Mouse (Mus musculus) embryonic fibroblast, embryonic 13.5 days (primary cell): ENCODE measurements around the gene Cacna1a. TPM values are rescaled to one million over a fixed set of nuclear protein-coding genes. Genes with fewer than 3 reads are reported as not detected.
"Not testable (repeated sequence)": the region's sequence is repeated elsewhere in the genome, so short reads cannot be mapped to it uniquely, and the experiment has no call there.

Source experiments
- H3K27ac ChIP-seq: 2 replicates; pipeline ENCODE4 v1.5.1; 2012; ENCODE audit warnings: low read length, control low read depth, inconsistent platforms; ENCODE audit not compliant: insufficient read depth
- H3K4me1 ChIP-seq: 2 replicates; pipeline ENCODE4 v1.6.1; 2011; ENCODE audit warnings: low read length; ENCODE audit not compliant: control insufficient read depth, insufficient read depth
- H3K4me3 ChIP-seq: 2 replicates; pipeline ENCODE4 v1.5.1; 2011; ENCODE audit warnings: mild to moderate bottlenecking, control low read depth, low read length; ENCODE audit not compliant: insufficient read depth
- CTCF ChIP-seq: IDR thresholded peaks from 2 replicates; pipeline ENCODE4 v1.5.1; 2011; ENCODE audit warnings: mild to moderate bottlenecking, control low read depth, low read length, moderate library complexity, borderline replicate concordance; ENCODE audit not compliant: insufficient read depth
- POLR2A ChIP-seq: IDR thresholded peaks from 2 replicates; pipeline ENCODE4 v1.6.1; 2011; ENCODE audit warnings: low read depth, mild to moderate bottlenecking, control low read depth, low read length, moderate library complexity
- polyA plus RNA-seq: library from polyadenylated mRNA; stranded (reverse); fragments of >200 nt; gene quantifications from 2 replicates; pipeline ENCODE4 v1.2.4, GENCODE M21; 2011; ENCODE audit warnings: low read depth; ENCODE audit not compliant: missing spikeins, insufficient read length

The Cacna1a gene
- polyA plus RNA-seq, 1 experiment, result 7.2 TPM

- Histone ChIP-seq H3K27ac (no peak overlapping the region), H3K4me1 (no peaks in the 10 kb centered on the region), H3K4me3 (no peak overlapping the region)
- TF ChIP-seq CTCF (peak; percentile 32; the same call in 1 of the 2 replicates), POLR2A (no peak)
Observed at GRCm38 (mm10) chr8:84595648-84596047, 207.4 kb downstream of the Cacna1a start.

- Histone ChIP-seq H3K27ac (no peak overlapping the region), H3K4me1 (no peaks in the 10 kb centered on the region), H3K4me3 (no peak overlapping the region)
- TF ChIP-seq POLR2A (no peak), CTCF (no peak)
Observed at GRCm38 (mm10) chr8:84599401-84599800, 211.2 kb downstream of the Cacna1a start.

GRCm38 (mm10) chr8:84600311-84600907 is 212.2 kb downstream of the Cacna1a start:
- TF ChIP-seq POLR2A, result no peak
- no peak for TF ChIP-seq CTCF
- H3K4me1 ChIP-seq, result no peaks in the 10 kb centered on the region
- no peak overlapping the region for H3K4me3 ChIP-seq
- H3K27ac ChIP-seq, result no peak overlapping the region

GRCm38 (mm10) chr8:84601221-84601751 is 213.0 kb downstream of the Cacna1a start:
- Histone ChIP-seq H3K4me3 (peak overlapping the region; percentile 9), H3K27ac (no peak overlapping the region), H3K4me1 (no peaks in the 10 kb centered on the region)
- TF ChIP-seq CTCF (no peak), POLR2A (no peak)

GRCm38 (mm10) chr8:84614512-84615223 is 226.4 kb downstream of the Cacna1a start:
- H3K4me3 ChIP-seq, result no peak overlapping the region
- no peak overlapping the region for H3K27ac ChIP-seq
- TF ChIP-seq CTCF (no peak), POLR2A (no peak)
- 0 out of 2 replicates have a peak, but pooled peaks cover 2% of the 10 kb centered on the region for H3K4me1 ChIP-seq

GRCm38 (mm10) chr8:84615666-84616485 is 227.6 kb downstream of the Cacna1a start:
- Histone ChIP-seq H3K27ac (peak overlapping the region; percentile 20), H3K4me3 (no peak overlapping the region), H3K4me1 (0 out of 2 replicates have a peak, but pooled peaks cover 2% of the 10 kb centered on the region)
- TF ChIP-seq POLR2A (no peak), CTCF (no peak)

- Histone ChIP-seq H3K27ac (no peak overlapping the region), H3K4me3 (no peak overlapping the region), H3K4me1 (0 out of 2 replicates have a peak, but pooled peaks cover 2% of the 10 kb centered on the region)
- no peak for TF ChIP-seq CTCF
- TF ChIP-seq POLR2A, result no peak
Observed at GRCm38 (mm10) chr8:84617005-84617404, 228.8 kb downstream of the Cacna1a start.

- no peaks in the 10 kb centered on the region for H3K4me1 ChIP-seq
- no peak overlapping the region for H3K4me3 ChIP-seq
- H3K27ac ChIP-seq, result no peak overlapping the region
- TF ChIP-seq POLR2A, result no peak
- TF ChIP-seq CTCF, result no peak
Observed at GRCm38 (mm10) chr8:84621102-84621625, 232.9 kb downstream of the Cacna1a start.

- H3K27ac ChIP-seq, H3K4me3 ChIP-seq, H3K4me1 ChIP-seq: not testable (repeated sequence)
Observed at GRCm38 (mm10) chr8:84623425-84623824, 235.2 kb downstream of the Cacna1a start.
